Mouse (Mus musculus): ENCODE data around the gene Stx6. TPM values are rescaled to one million over a fixed set of nuclear protein-coding genes. Genes with fewer than 3 reads are reported as not detected.

Gene Stx6
- polyA plus RNA-seq, 1 experiment, result 115 TPM

- TF ChIP-seq CTCF (IDR thresholded peaks at IDR 0.05; ENCODE audit: borderline replicate concordance, extremely low read depth, insufficient read depth, insufficient read length) (no peak), POLR2A (IDR thresholded peaks at IDR 0.05; ENCODE audit: borderline replicate concordance, extremely low read depth, insufficient read depth, insufficient read length, poor library complexity, severe bottlenecking) (no peak)
- no peak for DNase-seq (ENCODE audit: low read depth)
Measured at GRCm38 (mm10) chr1:155250531-155251135, 92.1 kb downstream of the Stx6 start.

DNA sequence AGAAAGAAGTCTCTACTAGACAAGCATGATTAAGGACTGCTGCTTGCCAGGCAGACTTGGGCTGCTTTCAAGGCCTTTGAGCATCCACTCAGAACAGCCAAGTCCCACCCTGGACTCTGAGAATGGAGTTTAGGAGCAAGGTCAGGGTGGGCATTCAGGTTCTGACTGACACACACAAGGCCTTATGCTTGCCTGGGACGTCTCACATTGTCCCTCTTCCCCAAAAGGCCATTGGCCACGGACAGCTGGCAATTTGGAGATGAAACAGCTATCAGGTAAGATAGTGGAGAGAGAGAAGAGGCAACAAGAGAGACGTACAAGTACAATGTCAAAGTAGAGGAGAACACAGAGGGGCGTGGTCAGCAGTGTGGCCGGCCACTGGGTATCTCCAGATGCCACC, 93.1 kb downstream of the Stx6 start:
- DNase-seq (ENCODE audit: low read depth), result no peak
- no peak for TF ChIP-seq CTCF (IDR thresholded peaks at IDR 0.05; ENCODE audit: borderline replicate concordance, extremely low read depth, insufficient read depth, insufficient read length)
- no peak for TF ChIP-seq POLR2A (IDR thresholded peaks at IDR 0.05; ENCODE audit: borderline replicate concordance, extremely low read depth, insufficient read depth, insufficient read length, poor library complexity, severe bottlenecking)

DNA sequence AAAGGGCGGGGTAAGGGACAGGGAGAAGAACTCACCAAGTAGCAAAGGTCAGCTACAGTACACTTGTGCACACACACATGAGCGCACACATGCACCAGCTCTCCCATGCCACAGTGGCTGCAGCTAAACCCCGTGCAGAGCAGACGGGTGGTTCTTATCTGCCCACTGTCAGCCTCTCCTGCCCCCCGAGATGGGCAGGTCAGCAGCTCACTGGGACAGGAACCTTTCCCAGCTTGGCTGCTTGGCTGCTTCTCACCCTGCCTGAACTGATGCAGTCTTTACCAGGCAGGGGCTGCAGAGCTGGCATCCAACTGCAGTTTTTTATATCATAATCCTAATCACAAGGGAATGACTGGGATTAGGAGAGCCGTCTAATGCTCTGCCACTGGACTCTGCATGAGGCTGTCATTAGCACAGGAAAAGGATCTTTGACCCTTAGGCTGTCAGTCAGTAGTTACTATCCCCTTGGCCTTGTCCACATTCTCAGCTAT, 94.2 kb downstream of the Stx6 start:
- no peak for TF ChIP-seq CTCF (IDR thresholded peaks at IDR 0.05; ENCODE audit: borderline replicate concordance, extremely low read depth, insufficient read depth, insufficient read length)
- no peak for TF ChIP-seq POLR2A (IDR thresholded peaks at IDR 0.05; ENCODE audit: borderline replicate concordance, extremely low read depth, insufficient read depth, insufficient read length, poor library complexity, severe bottlenecking)
- DNase-seq (ENCODE audit: low read depth), result no peak

DNA sequence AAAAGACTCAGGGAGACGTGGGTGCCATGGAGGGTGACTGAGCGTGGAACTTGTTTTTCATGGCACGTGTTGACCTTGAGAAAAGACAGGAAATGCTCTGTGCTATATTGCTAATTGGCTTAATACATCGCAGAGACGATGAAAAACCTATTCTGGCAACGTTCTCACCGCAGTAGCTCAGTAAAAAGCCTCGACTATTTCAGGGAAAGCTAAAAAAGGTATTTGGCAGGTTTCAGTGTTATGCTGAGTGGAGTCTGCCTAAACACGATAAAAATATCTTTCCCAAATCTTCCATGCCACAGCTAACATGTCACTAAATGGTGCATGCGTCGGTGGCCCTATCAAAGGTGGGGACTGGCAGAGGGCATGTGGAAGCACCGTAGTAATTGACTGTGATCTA, 94.6 kb downstream of the Stx6 start:
- no peak for TF ChIP-seq POLR2A (IDR thresholded peaks at IDR 0.05; ENCODE audit: borderline replicate concordance, extremely low read depth, insufficient read depth, insufficient read length, poor library complexity, severe bottlenecking)
- DNase-seq (ENCODE audit: low read depth), result no peak

- no peak for TF ChIP-seq CTCF (IDR thresholded peaks at IDR 0.05; ENCODE audit: borderline replicate concordance, extremely low read depth, insufficient read depth, insufficient read length)
- TF ChIP-seq POLR2A (IDR thresholded peaks at IDR 0.05; ENCODE audit: borderline replicate concordance, extremely low read depth, insufficient read depth, insufficient read length, poor library complexity, severe bottlenecking), result no peak
- no peak for DNase-seq (ENCODE audit: low read depth)
Measured at GRCm38 (mm10) chr1:155254309-155254708, 95.8 kb downstream of the Stx6 start.

Other genes starting within 250 kb of the Stx6 start
- 34.8 and 52.4 TPM in 2 replicates for gene Ier5, start 59.1 kb upstream of the Stx6 start, polyA plus RNA-seq (2012; rRNA removed)
- gene Mr1, start 11.9 kb upstream of the Stx6 start, polyA plus RNA-seq (2012; rRNA removed), result 0.64 and 1.7 TPM in 2 replicates
- gene BC034090, start 85.7 kb downstream of the Stx6 start, polyA plus RNA-seq (2012; rRNA removed), result 10.4 and 13.3 TPM in 2 replicates